Mouse (Mus musculus): Measurements from ENCODE around the gene B4galt5.
A peak's percentile ranks its signal among the peaks of the same experiment; 100 is the strongest.
"Not testable (repeated sequence)": the region's sequence is repeated elsewhere in the genome, so short reads cannot be mapped to it uniquely, and the experiment has no call there.

The B4galt5 gene

DNA sequence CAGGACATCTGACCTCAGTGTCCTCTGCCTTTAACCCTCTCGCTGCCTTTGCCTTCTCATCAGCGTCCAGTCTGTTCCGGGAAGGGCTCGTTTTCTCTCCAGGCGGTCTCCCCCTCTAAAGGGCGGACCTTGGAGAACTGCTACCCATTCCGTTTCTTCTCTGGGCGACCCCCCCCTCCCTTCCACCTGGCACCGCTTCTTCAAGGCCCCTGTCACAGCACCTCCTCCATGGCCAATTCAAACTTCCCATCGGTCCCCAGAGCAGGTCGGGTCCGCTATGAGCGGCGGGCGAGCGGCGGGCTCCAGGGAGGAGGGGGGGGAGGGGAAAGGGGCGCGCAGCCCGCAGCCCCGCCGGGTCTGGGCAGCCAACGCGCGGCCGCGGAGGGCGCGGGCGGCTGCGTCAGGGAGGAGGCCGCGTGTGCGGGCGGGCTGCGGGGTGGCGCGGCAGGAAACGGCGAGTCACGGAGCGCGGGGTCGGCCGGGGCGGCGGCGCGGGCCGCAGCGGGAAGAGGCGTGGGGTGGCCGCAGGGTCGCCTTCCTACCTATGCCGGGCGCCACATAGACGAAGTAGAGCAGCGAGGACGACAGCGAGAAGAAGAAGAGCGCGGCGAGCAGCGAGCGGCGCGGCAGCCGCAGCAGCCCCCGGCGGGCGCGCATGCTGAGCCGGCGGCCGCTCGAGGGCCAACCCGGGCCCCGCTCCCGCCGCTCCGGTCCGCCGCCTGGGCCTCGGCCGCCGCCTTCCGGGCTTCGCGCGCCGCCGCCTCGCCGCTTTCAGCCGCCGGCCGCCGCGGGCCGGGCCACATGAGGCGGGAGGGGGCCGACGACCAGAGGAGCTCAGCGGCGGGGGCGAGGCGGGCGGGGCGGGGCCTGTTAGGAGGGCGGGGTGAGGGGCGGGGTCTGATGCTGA lies at the start of gene B4galt5:
Gene B4galt5 (minus strand): TSS at position 808 of the 907 bp plus-strand sequence.
- no peak for DNase-seq (ENCODE audit: low spot score in 2 of 2)

- DNase-seq (ENCODE audit: low spot score in 2 of 2), result not testable (repeated sequence)
Measured at GRCm38 (mm10) chr2:167396420-167396819, 47.4 kb upstream of the B4galt5 start.

DNA sequence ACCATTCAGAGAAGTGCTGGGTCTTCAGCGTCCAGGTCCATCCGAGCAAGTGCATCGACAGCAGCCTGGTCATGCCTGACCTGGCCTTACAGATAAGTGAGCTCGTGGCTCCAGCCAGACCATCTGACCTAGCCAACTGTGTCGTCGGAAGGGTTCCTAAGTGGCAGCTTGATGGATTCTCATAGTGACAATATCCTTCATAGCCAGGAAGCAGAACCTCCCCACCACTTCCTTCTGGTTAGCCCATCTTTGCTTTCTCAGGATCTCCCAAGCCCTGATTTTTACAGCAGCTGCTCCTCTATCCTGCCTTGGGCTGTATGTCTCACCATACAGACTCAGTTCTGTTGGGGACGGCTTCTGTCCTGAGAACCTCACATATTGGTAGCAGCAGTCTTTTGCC lies 45.4 kb upstream of the B4galt5 start:
- no peak for DNase-seq (ENCODE audit: low spot score in 2 of 2)

DNA sequence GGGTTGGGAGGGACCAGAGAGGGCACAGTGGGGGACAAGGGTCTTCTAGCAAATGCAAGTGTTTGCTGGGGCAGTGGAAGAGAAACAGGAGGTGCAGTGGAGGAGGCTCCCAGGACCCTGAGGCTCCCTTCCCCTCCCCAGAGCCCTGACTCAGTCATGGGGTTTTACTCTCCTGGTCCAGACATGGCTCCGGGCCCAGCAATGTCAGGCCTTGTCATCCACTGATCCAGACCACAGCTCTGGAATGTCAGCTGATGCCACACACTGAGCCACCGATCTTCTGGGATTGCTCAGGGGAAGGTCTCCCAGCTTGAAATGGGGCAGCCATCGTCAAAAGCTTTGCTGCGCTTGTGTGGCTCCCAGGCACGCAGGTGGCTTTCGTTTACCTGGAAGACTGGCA lies 38.0 kb upstream of the B4galt5 start:
- no peak for DNase-seq (ENCODE audit: low spot score in 2 of 2)

- DNase-seq (ENCODE audit: low spot score in 2 of 2), result no peak
Measured at GRCm38 (mm10) chr2:167386456-167386855, 37.5 kb upstream of the B4galt5 start.

GRCm38 (mm10) chr2:167383666-167384083 lies 34.7 kb upstream of the B4galt5 start:
- DNase-seq (ENCODE audit: low spot score in 2 of 2), result no peak

- no peak for DNase-seq (ENCODE audit: low spot score in 2 of 2)
Measured at GRCm38 (mm10) chr2:167382389-167382788, 33.4 kb upstream of the B4galt5 start.

DNA sequence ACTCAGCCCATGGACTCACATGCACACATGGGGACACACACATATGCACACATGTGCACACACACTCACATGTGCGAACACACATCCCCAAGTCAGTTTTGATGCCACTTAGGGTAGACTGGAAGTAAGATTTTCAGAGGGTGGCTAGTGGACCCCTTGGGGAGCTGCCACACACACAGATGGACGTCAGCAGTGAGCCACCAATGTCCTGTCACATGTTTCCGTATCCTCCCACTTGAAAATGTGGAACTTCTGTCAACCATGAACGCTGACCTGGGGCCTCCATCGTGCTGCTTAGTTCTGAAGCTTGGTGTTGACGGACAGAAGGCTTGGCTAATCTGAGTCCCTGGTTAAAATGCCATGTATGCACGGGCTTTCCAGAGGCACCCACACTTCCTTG lies 32.6 kb upstream of the B4galt5 start:
- no peak for DNase-seq (ENCODE audit: low spot score in 2 of 2)

GRCm38 (mm10) chr2:167380615-167381285 lies 31.8 kb upstream of the B4galt5 start:
- DNase-seq (ENCODE audit: low spot score in 2 of 2), result no peak

DNA sequence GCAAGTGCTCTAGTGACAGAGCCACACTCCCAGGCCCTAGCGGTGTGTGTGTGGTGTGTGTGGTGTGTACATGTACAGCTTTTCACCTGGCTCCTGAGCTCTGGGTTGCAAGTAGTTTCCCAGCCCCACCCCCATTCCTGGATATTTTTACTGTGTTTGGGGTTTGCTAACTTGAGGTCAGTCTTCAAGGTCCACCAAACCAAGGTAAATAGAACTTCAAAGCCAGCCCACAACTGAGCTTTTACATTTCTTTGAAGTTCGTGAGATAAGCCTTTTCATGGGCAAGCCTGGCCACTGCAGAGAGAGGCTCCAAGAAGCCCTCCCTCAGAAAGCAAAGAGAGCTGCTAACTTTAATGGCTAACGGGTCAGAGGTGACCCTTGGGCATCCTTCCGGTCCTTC lies 30.0 kb upstream of the B4galt5 start:
- no peak for DNase-seq (ENCODE audit: low spot score in 2 of 2)

GRCm38 (mm10) chr2:167377697-167378096 lies 28.7 kb upstream of the B4galt5 start:
- DNase-seq (ENCODE audit: low spot score in 2 of 2), result no peak

DNA sequence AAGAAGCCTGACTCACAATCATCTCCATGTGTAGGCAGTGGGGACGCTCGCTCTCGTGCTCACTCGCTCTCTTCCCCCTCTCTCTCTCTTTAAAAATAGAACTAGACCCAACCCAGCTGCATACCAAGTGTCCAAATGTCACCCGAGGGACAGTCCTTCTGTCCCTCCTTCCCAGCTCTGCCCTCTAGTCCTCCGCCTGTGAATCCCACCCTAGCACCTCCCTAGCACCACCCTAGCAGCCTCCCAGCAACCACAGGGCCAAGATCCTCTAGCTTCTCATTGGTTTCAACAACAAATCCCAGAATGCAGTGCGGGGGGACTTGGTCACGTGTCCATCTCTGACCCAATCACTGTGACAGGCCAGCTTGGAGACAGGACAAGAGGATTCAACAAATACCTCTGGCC lies 27.2 kb upstream of the B4galt5 start:
- peak; percentile 40 to 43 for DNase-seq (ENCODE audit: low spot score in 2 of 2)

DNA sequence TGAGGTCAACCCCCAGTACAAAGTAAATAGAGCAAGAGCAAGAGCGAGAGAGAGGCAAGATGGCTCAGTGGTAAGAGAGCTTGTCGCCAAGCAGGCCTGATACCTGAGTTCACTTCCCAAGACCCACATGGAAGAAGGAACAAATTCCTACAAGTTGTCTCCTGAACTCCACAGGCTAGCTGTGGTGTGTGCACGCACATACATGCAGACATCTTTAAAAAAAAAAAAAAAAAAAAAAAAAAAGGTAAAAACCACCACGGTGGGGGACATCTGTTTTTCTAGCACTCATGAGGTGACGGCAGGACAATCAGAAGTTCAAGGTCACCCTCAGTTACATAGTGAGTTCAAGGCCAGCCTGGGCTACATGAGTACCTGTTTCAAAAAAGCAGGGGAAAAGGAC lies 26.7 kb upstream of the B4galt5 start:
- DNase-seq (ENCODE audit: low spot score in 2 of 2), result no peak

GRCm38 (mm10) chr2:167375135-167375534 lies 26.2 kb upstream of the B4galt5 start:
- DNase-seq (ENCODE audit: low spot score in 2 of 2), result no peak

DNA sequence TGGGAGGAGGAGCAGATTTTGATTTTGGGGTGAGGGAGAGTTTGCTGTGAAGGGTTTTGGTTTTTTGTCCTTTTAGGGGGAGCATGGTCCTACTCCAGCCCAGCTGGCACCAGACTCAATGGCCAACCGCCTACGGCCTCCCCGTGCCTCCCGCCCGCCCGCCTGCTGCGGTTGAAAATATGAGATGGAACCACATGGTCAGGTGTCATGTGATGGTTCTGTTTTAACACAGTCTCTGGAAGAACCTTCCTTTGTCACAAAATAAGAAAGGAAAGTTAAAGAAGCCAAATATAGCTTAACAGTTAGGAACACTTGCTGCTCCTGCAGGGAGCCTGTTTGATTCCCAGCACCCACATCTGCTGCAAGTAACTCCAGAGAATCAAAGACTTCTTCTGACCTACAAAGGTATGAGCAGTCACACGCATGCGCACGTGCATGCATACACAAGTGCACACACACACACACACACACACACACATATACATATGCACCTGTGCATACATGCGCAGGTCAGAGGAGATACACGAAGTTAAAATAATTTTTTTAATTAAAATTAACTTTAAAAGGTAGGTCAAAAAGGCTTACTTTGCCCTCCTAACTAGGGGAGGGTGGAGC lies 25.3 kb upstream of the B4galt5 start:
- peak; percentile 30 to 33 for DNase-seq (ENCODE audit: low spot score in 2 of 2)

DNA sequence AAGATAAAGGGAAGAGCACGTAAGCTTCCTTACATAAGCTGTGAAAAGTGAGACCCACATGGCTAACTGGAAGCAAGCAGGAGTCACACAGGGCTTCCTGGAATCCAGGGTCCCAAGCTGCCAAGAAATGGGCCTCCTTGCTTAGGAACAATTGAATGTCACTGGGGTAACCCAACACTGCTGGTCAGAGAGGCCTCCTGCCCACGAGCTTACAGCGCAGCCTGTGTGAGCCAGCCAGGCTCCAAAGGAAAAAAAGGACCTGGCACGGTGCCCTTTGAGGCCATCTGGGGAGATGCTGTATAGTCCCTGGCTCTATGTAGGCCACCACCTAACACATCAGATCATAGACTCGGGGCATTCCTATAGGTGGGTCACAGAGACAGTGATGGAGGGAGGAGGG lies 24.3 kb upstream of the B4galt5 start:
- DNase-seq (ENCODE audit: low spot score in 2 of 2), result peak; percentile 46 to 57

DNA sequence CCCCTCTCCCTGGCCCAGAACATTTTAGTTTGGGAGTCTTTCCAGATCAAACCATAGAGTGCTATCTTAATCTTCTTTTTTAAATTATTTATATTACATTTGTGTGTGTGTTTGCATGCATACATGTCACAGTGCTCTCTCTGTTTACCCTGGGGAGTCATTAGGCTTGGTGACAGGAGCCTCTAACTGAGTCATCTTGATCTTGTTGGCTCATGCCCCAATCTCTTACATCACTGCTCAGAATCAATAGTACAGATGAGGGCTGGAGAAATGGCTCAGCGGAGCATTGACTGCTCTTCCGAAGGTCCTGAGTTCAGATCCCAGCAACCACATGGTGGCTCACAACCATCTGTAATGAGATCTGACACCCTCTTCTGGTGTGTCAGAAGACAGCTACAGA lies 22.5 kb upstream of the B4galt5 start:
- DNase-seq (ENCODE audit: low spot score in 2 of 2), result no peak

DNA sequence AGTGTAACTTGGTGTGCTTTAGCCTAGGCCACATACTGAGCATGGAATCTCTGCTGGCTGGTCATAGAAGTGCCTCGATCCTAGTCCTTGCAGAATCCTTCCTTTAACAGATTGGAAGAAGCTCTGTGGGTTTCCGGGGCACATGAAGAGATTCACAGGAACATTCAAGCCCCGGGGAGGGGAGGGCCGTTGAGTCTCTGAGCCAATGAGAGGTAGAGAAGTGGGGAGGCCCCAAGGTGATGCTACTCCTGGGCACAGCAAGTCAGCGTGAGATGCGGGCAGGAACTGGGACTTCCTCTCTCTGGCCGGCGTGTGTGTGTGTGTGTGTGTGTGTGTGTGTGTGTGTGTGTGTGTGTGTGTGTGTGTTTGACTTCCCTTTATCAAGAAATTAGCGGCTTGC lies 19.3 kb upstream of the B4galt5 start:
- no peak for DNase-seq (ENCODE audit: low spot score in 2 of 2)

DNA sequence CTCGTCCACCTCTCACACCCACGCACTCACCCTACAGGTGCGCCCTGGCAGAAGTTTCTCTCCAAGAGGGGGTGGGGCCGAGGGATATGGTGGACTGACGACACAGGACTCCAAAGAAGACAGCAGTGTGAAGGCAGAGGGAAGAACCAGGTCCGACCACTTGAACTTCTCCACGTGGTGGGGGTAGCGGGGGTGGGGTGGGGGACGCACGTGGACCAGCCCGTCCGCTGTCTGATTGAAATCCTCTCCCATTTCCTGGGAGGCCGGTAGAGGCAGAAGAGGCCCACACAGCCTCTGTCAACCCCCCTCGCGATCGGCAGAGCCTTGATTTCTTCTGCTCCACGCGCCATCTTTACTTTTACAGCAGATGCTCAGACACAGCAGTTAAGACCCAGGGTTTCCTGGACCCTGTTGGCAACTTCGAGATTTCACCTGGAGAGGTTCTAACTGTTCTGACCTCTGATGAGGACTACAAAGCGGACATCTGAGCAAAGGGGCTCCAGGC lies 18.8 kb upstream of the B4galt5 start:
- no peak for DNase-seq (ENCODE audit: low spot score in 2 of 2)

GRCm38 (mm10) chr2:167367325-167367724 lies 18.3 kb upstream of the B4galt5 start:
- no peak for DNase-seq (ENCODE audit: low spot score in 2 of 2)

DNA sequence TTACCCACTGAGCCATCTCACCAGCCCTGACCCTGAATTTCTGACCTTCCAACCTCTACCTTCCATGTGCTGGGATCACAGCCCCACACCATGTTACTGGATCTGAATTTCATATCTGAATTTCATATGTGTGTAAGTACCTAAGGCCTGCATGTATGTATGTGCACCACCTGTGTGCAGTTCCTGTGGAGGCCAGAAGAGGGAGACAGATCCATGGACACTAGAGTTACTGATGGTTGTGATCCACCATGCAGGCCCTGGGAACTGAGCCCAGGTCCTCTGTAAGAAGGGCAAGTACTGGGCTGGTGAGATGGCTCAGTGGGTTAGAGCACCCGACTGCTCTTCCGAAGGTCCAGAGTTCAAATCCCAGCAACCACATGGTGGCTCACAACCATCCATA lies 16.1 kb upstream of the B4galt5 start:
- no peak for DNase-seq (ENCODE audit: low spot score in 2 of 2)

- no peak for DNase-seq (ENCODE audit: low spot score in 2 of 2)
Measured at GRCm38 (mm10) chr2:167363272-167364045, 14.5 kb upstream of the B4galt5 start.

Data from right cerebral cortex, adult 2 months (tissue).